Comparison of ENCODE assay signal across 8 mouse cellular contexts in genomic region chr13:111944089-111944406, GRCm38 (mm10).
DNase-seq lines count a peak whose midpoint lies in the region; ATAC-seq and TF ChIP-seq lines count a peak whose summit lies in the region.

No protein-coding gene starts in this region.

- H3K27me3 ChIP-seq in lung, embryonic 16.5 days (ENCODE audit: control insufficient read depth, insufficient read depth, low read depth, low read length) = no peaks in the 10 kb centered on the region
- H3K27me3 ChIP-seq in forebrain, postnatal 0 days (ENCODE audit: insufficient read depth, low read length) = no peaks in the 10 kb centered on the region
- no peaks in the 10 kb centered on the region for H3K27me3 ChIP-seq in limb, embryonic 10.5 days (ENCODE audit: low read depth, poor library complexity, severe bottlenecking)
- no peaks in the 10 kb centered on the region for H3K27me3 ChIP-seq in thymus, adult 2 months (ENCODE audit: control insufficient read depth, insufficient read depth, low read length)

- no peak for TF ChIP-seq POLR2A in thymus, adult 2 months (IDR thresholded peaks at IDR 0.05; ENCODE audit: control insufficient read depth, extremely low read depth, insufficient read depth, low read length, poor library complexity)

- H3K9me3 ChIP-seq in lung, embryonic 16.5 days (ENCODE audit: control insufficient read depth, low read length) = no peaks in the 10 kb centered on the region
- no peaks in the 10 kb centered on the region for H3K9me3 ChIP-seq in forebrain, postnatal 0 days (ENCODE audit: low read length)
- no peaks in the 10 kb centered on the region for H3K9me3 ChIP-seq in limb, embryonic 10.5 days (replicated peaks)

- no peak overlapping the region for H3K27ac ChIP-seq in lung, embryonic 16.5 days (ENCODE audit: low read length)
- H3K27ac ChIP-seq in forebrain, postnatal 0 days (ENCODE audit: low read depth, low read length) = 0 out of 2 replicates have a peak overlapping the region, but pooled peaks have one; percentile 45
- peak overlapping the region; percentile 10 for H3K27ac ChIP-seq in limb, embryonic 10.5 days
- H3K27ac ChIP-seq in thymus, adult 2 months (ENCODE audit: control insufficient read depth, insufficient read depth, low read length) = no peak overlapping the region

- peaks cover 19% of the 10 kb centered on the region for H3K4me1 ChIP-seq in lung, embryonic 16.5 days (replicated peaks; ENCODE audit: control insufficient read depth, insufficient read depth, low read length)
- H3K4me1 ChIP-seq in forebrain, postnatal 0 days (ENCODE audit: insufficient read depth) = 0 out of 2 replicates have a peak, but pooled peaks cover 4% of the 10 kb centered on the region
- peaks cover 15% of the 10 kb centered on the region for H3K4me1 ChIP-seq in limb, embryonic 10.5 days
- H3K4me1 ChIP-seq in thymus, adult 2 months (replicated peaks; ENCODE audit: control insufficient read depth, insufficient read depth, low read length) = peaks cover 5% of the 10 kb centered on the region

- no peak overlapping the region for H3K4me2 ChIP-seq in lung, embryonic 16.5 days (ENCODE audit: low read depth, low read length)
- H3K4me2 ChIP-seq in forebrain, postnatal 0 days (ENCODE audit: low read depth) = no peak overlapping the region

- H3K9ac ChIP-seq in lung, embryonic 16.5 days (ENCODE audit: low read length) = peak overlapping the region; percentile 29; the same call in 1 of the 2 replicates
- H3K9ac ChIP-seq in forebrain, postnatal 0 days = no peak overlapping the region

- TF ChIP-seq CTCF in forebrain, postnatal 0 days (IDR thresholded peaks at IDR 0.05; ENCODE audit: low read depth) = peak; percentile 28; the same call in 1 of the 2 replicates
- TF ChIP-seq CTCF in thymus, adult 2 months (IDR thresholded peaks at IDR 0.05; ENCODE audit: borderline replicate concordance, control insufficient read depth, extremely low read depth, insufficient read depth, low read length, poor library complexity) = no peak

- H3K4me3 ChIP-seq in lung, embryonic 16.5 days (ENCODE audit: low read length) = no peak overlapping the region
- no peak overlapping the region for H3K4me3 ChIP-seq in forebrain, postnatal 0 days (ENCODE audit: low read depth, low read length)
- no peak overlapping the region for H3K4me3 ChIP-seq in limb, embryonic 10.5 days
- H3K4me3 ChIP-seq in thymus, adult 2 months (ENCODE audit: control insufficient read depth, insufficient read depth, low read length) = no peak overlapping the region

- ATAC-seq in lung, embryonic 16.5 days (ENCODE audit: low read depth) = peak; percentile 35; the same call in 1 of the 2 replicates
- peak; percentile 91 for ATAC-seq in forebrain, postnatal 0 days
- no peak for ATAC-seq in megakaryocyte-erythroid progenitor cell, adult 5-6 weeks (replicated peaks; ENCODE audit: low FRiP score, low TSS enrichment, poor library complexity, severe bottlenecking)

- no peak for DNase-seq in lung, postnatal 25 days (ENCODE audit: low spot score)
- peak; percentile 58 for DNase-seq in forebrain, postnatal 0 days
- DNase-seq in limb, embryonic 10.5 days (ENCODE audit: low spot score) = no peak
- DNase-seq in right cerebral cortex, postnatal 4 days = peak; percentile 53
- DNase-seq in thymus, adult 2 months = no peak
- no peak for DNase-seq in T-cell, adult 2 months (ENCODE audit: low spot score)

- WGBS in lung, embryonic 16.5 days = 15% methylated on average over 5 of the region's 5 CpGs
- WGBS in forebrain, postnatal 0 days = 8% methylated on average over 5 of the region's 5 CpGs
- 21% methylated on average over 5 of the region's 5 CpGs for WGBS in limb, embryonic 10.5 days
- 36% methylated on average over 5 of the region's 5 CpGs for WGBS in thymus, adult 2 months

- no peaks in the 10 kb centered on the region for H3K36me3 ChIP-seq in lung, embryonic 16.5 days (ENCODE audit: control insufficient read depth, insufficient read depth, low read length)
- no peaks in the 10 kb centered on the region for H3K36me3 ChIP-seq in forebrain, postnatal 0 days (ENCODE audit: insufficient read depth)
- H3K36me3 ChIP-seq in limb, embryonic 10.5 days = no peaks in the 10 kb centered on the region
- no peaks in the 10 kb centered on the region for H3K36me3 ChIP-seq in thymus, adult 2 months (ENCODE audit: control insufficient read depth, insufficient read depth, low read length)

Comparison
In these comparisons a context has a peak if more than half of its experiments do, and no peak if none do; other contexts are left out.
1. H3K27ac ChIP-seq: peak in forebrain, postnatal 0 days (single experiment) and limb, embryonic 10.5 days (single experiment); none in lung, embryonic 16.5 days (single experiment) and thymus, adult 2 months (single experiment).
2. DNase-seq: peak in forebrain, postnatal 0 days (single experiment) and right cerebral cortex, postnatal 4 days (single experiment); none in lung, postnatal 25 days (single experiment), limb, embryonic 10.5 days (single experiment), thymus, adult 2 months (single experiment) and T-cell, adult 2 months (single experiment).